Mouse (Mus musculus) bone marrow, adult 2 months (tissue): Measurements from ENCODE around the gene Cidec.

Experiments
- CTCF ChIP-seq: fragments of 200-500 bp; IDR thresholded peaks from 2 replicates; pipeline ENCODE4 v1.5.1; 2011; ENCODE audit warnings: low read length, control low read depth; ENCODE audit not compliant: control insufficient read depth, insufficient read depth
- POLR2A ChIP-seq: fragments of 200-500 bp; IDR thresholded peaks from 2 replicates; pipeline ENCODE4 v1.6.1; 2011; ENCODE audit warnings: low read depth, mild to moderate bottlenecking, control low read depth, low read length, borderline replicate concordance; ENCODE audit not compliant: control insufficient read depth

DNA sequence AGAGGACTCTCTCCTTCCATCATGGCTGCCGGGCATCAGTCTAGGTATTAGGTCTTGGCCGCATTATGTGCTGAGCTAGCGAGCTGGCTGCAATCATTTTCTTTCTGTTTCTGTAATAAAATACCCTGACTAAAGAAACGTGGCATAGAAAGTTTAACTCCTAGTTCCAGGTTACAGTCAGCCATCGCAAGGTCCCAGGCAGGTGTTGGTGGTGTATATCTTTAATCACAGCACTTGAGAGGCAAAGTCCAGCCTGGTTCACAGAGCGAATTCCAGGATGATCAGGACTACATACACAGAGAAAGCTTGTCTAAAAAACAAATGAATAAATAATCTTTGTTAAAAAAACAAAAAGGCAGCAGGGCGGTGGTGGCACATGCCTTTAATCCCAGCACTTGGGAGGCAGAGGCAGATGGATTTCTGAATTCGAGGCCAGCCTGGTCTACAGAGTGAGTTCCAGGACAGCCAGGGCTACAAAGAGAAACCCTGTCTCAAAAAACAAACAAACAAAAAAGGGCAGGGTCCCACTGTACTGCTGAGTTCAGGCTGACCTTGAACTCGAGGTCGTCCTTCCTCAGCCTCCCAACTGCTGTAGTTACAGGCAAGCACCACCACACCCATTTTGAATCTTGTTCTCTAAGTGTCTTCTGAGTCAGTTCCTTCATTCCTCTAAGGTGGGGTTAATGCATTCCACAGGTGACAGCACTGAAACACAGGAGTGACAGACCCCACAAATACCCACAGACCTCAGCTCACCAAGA lies 39.1 kb downstream of the Cidec start:
- TF ChIP-seq POLR2A = no peak
- TF ChIP-seq CTCF = no peak
